Mouse (Mus musculus): ENCODE data around the gene Pira2. TPM values are rescaled to one million over a fixed set of nuclear protein-coding genes. Genes with fewer than 3 reads are reported as not detected.

The Pira2 gene
- total RNA-seq (2023): 100 to 1,000 TPM in 1 of 2 experiments, 10 to 100 TPM in 1; 87.0 to 101 TPM

DNA sequence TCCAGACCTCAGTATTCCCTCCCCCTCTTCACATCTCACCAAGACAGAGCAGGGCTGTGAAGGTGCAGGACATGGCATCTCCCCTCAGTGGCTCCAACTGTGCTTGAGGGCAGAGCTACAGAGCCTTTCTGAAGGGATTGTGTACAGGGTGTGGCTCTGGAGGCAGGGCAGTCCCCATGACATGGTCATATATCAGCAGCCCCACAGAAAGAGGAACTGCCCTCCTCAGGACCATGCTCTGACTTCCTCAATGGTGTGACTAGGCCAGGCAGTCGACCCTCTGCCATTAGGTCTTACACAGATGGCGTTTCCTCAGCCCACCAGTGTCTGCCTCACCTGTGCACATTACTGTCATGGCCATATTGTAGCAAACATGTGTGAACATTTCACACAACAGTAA lies at the start of gene Pira2:
Pira2 (minus strand) TSS at position 101 of the 400 bp plus-strand sequence.

DNA sequence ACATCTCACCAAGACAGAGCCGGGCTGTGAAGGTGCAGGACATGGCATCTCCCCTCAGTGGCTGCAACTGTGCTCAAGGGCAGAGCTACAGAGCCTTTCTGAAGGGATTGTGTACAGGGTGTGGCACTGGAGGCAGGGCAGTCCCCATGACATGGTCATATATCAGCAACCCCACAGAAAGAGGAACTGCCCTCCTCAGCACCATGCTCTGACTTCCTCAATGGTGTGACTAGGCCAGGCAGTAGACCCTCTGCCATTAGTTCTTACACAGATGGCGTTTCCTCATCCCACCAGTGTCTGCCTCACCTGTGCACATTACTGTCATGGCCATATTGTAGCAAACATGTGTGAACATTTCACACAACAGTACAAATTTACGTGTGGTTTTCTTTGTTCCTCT lies 19.3 kb downstream of the Pira2 start, which contains the start of gene Gm15448:
Gm15448 (minus strand) TSS at position 89 of the 400 bp plus-strand sequence.

Other genes with a start within 250 kb of the Pira2 start
- gene Oscar, start 228.9 kb downstream of the Pira2 start, total RNA-seq (2023): not detected
- 100 to 1,000 TPM; 329 to 362 TPM for gene Ndufa3, start 227.7 kb downstream of the Pira2 start, total RNA-seq (2023)
- 10 to 100 TPM; 21.3 to 26.8 TPM for gene Tfpt, start 215.1 kb downstream of the Pira2 start, total RNA-seq (2023)
- 10 to 100 TPM; 30.8 to 31.8 TPM for gene Prpf31, start 215.1 kb downstream of the Pira2 start, total RNA-seq (2023)
- 100 to 1,000 TPM in 1 of 2 experiments, 10 to 100 TPM in 1; 93.9 to 100 TPM for gene Cnot3, start 199.8 kb downstream of the Pira2 start, total RNA-seq (2023)
- gene Leng1, start 179.2 kb downstream of the Pira2 start, total RNA-seq (2023): 1 to 10 TPM; 6.4 to 9.4 TPM
- gene Tmc4, start 167.5 kb downstream of the Pira2 start, total RNA-seq (2023): 1 to 10 TPM; 6.4 to 6.8 TPM
- 10 to 100 TPM; 35.3 to 42.7 TPM for gene Tsen34, start 152.2 kb downstream of the Pira2 start, total RNA-seq (2023)
- gene Mboat7, start 151.5 kb downstream of the Pira2 start, total RNA-seq (2023): 100 to 1,000 TPM; 103 to 105 TPM
- 1,000 to 10,000 TPM; 1,985 to 2,114 TPM for gene Rps9, start 141.1 kb downstream of the Pira2 start, total RNA-seq (2023)
- gene Pirb, start 124.7 kb downstream of the Pira2 start, total RNA-seq (2023): 100 to 1,000 TPM; 343 to 375 TPM
- gene Gm15448, start 19.4 kb downstream of the Pira2 start, total RNA-seq (2023): 10 to 100 TPM; 70.0 to 75.3 TPM
- 10 to 100 TPM; 51.8 to 62.5 TPM for gene Gm14548, start 53.1 kb upstream of the Pira2 start, total RNA-seq (2023)
- gene Lilra6, start 70.5 kb upstream of the Pira2 start, total RNA-seq (2023): 10 to 100 TPM; 67.7 to 86.9 TPM
- 100 to 1,000 TPM; 136 to 147 TPM for gene Lair1, start 218.2 kb upstream of the Pira2 start, total RNA-seq (2023)